Comparison of ENCODE assay signal across 17 mouse cellular contexts in genomic region chr1:47339718-47340439, GRCm38 (mm10).
"Had no signal": no experiment of that assay in that cellular context is flagged by ENCODE, and none has a peak within 500 bp of the region (broad histone marks: within the 10 kb centered on the region; RNA-seq: fewer than 3 reads in every experiment).

No protein-coding gene starts in this region.

- H3K27me3 ChIP-seq: kidney, embryonic 15.5 days; liver, embryonic 13.5 days; lung, embryonic 15.5 days had no signal

- H3K27ac ChIP-seq: kidney, embryonic 15.5 days; left cerebral cortex, adult 2 months; liver, embryonic 13.5 days; lung, embryonic 15.5 days; stomach, postnatal 0 days had no signal

- H3K4me1 ChIP-seq: kidney, embryonic 15.5 days; liver, embryonic 13.5 days; lung, embryonic 15.5 days had no signal

- H3K9ac ChIP-seq: kidney, embryonic 15.5 days; liver, embryonic 13.5 days; lung, embryonic 15.5 days had no signal

- H3K9me3 ChIP-seq: kidney, embryonic 15.5 days; liver, embryonic 13.5 days; lung, embryonic 15.5 days had no signal

- H3K4me3 ChIP-seq: kidney, embryonic 15.5 days; left cerebral cortex, adult 2 months; liver, embryonic 13.5 days; lung, embryonic 15.5 days had no signal

- DNase-seq: kidney, adult 2 months; kidney, postnatal 10 days; kidney, postnatal 36 days; layer of hippocampus, postnatal 36 days; liver, embryonic 13.5 days; midbrain, embryonic 14.5 days; right cerebral cortex, adult 18-20 months; right cerebral cortex, postnatal 14 days; right cerebral cortex, postnatal 4 days; thymus, adult 2 months; thymus, postnatal 14 days; thymus, postnatal 4 days had no signal

- H3K36me3 ChIP-seq: kidney, embryonic 15.5 days; liver, embryonic 13.5 days; lung, embryonic 15.5 days had no signal

- H3K4me2 ChIP-seq: kidney, embryonic 15.5 days; liver, embryonic 13.5 days; lung, embryonic 15.5 days; midbrain, embryonic 11.5 days had no signal
